Mouse (Mus musculus) lung, embryonic 16.5 days (tissue): ENCODE data around the gene Fos. TPM values are rescaled to one million over a fixed set of nuclear protein-coding genes. Genes with fewer than 3 reads are reported as not detected.

ENCODE experiments used
- ATAC-seq: fragments of 200-750 bp; cut with Nextera tagmentation; 2 replicates; pipeline ENCODE4 v1.8.0; 2017; ENCODE audit warnings: low read depth, mild to moderate bottlenecking, moderate library complexity
- H3K27ac ChIP-seq: fragments of 300-500 bp; sonication (generic); 2 replicates; pipeline ENCODE4 v1.5.1; 2014; ENCODE audit warnings: mild to moderate bottlenecking, control low read depth, low read length
- H3K27me3 ChIP-seq: fragments of 300-500 bp; sonication (generic); 2 replicates; pipeline ENCODE4 v1.6.1; 2014; ENCODE audit warnings: low read depth, low read length, mixed read lengths; ENCODE audit not compliant: control insufficient read depth, insufficient read depth
- H3K36me3 ChIP-seq: fragments of 300-500 bp; sonication (generic); 2 replicates; pipeline ENCODE4 v1.6.1; 2014; ENCODE audit warnings: low read length; ENCODE audit not compliant: control insufficient read depth, insufficient read depth
- H3K4me1 ChIP-seq: fragments of 300-500 bp; sonication (generic); replicated peaks from 2 replicates; pipeline ENCODE4 v1.6.1; 2014; ENCODE audit warnings: low read length, mixed read lengths; ENCODE audit not compliant: control insufficient read depth, insufficient read depth
- H3K4me2 ChIP-seq: fragments of 300-500 bp; sonication (generic); 2 replicates; pipeline ENCODE4 v1.6.1; 2014; ENCODE audit warnings: low read depth, low read length, control low read depth
- H3K4me3 ChIP-seq: fragments of 300-500 bp; sonication (generic); 2 replicates; pipeline ENCODE4 v1.5.1; 2014; ENCODE audit warnings: mild to moderate bottlenecking, low read length, control low read depth
- H3K9ac ChIP-seq: fragments of 300-500 bp; sonication (generic); 2 replicates; pipeline ENCODE4 v1.6.1; 2014; ENCODE audit warnings: low read length, control low read depth
- H3K9me3 ChIP-seq: fragments of 300-500 bp; sonication (generic); 2 replicates; pipeline ENCODE4 v1.6.1; 2016; ENCODE audit warnings: low read length; ENCODE audit not compliant: control insufficient read depth
- WGBS: fragments of 180-500 bp; shearing (Covaris S2); extraction: QIAGEN DNeasy Blood & Tissue Kit; methylation state at CpG from one replicate; pipeline ENCODE4 v1.1.7; 2014; 5-methylcytosine and 5-hydroxymethylcytosine counted together
- polyA plus RNA-seq: library from polyadenylated mRNA; unstranded; fragments of >200 nt; fragmentation: Nextera tagmentation; extraction: Ambion mirVana; gene quantifications from 2 replicates; pipeline ENCODE4 v1.2.1, GENCODE M21; 2015

Gene Fos
- polyA plus RNA-seq, 1 experiment from 2014 or later, result 6.8 TPM

- H3K27me3 ChIP-seq, result peaks cover 18% of the 10 kb centered on the region
- H3K4me3 ChIP-seq, result no peak overlapping the region
- WGBS, result 20% methylated on average over 3 of the region's 3 CpGs
- no peak overlapping the region for H3K9ac ChIP-seq
- H3K27ac ChIP-seq, result no peak overlapping the region
- no peaks in the 10 kb centered on the region for H3K36me3 ChIP-seq
- no peak overlapping the region for H3K4me2 ChIP-seq
- H3K9me3 ChIP-seq, result no peaks in the 10 kb centered on the region
- peaks cover 11% of the 10 kb centered on the region for H3K4me1 ChIP-seq
- no peak for ATAC-seq
These were observed 5.5 kb downstream of the Fos start for GRCm38 (mm10) chr12:85479190-85479589.

- Histone ChIP-seq H3K36me3 (no peaks in the 10 kb centered on the region), H3K4me1 (peaks cover 15% of the 10 kb centered on the region), H3K27me3 (no peaks in the 10 kb centered on the region), H3K9ac (no peak overlapping the region), H3K4me3 (no peak overlapping the region), H3K4me2 (no peak overlapping the region), H3K27ac (no peak overlapping the region), H3K9me3 (no peaks in the 10 kb centered on the region)
- WGBS, result 40% methylated on average over 4 of the region's 4 CpGs
- ATAC-seq, result no peak
These were observed 9.5 kb downstream of the Fos start for GRCm38 (mm10) chr12:85483155-85483554.

GRCm38 (mm10) chr12:85484655-85485054, 11.0 kb downstream of the Fos start:
- H3K27ac ChIP-seq, result no peak overlapping the region
- no peaks in the 10 kb centered on the region for H3K36me3 ChIP-seq
- 38% methylated on average over 2 of the region's 2 CpGs for WGBS

GRCm38 (mm10) chr12:85485890-85486765, 12.4 kb downstream of the Fos start:
- Histone ChIP-seq H3K4me1 (peaks cover 15% of the 10 kb centered on the region), H3K9ac (peak overlapping the region; percentile 72), H3K4me3 (peak overlapping the region; percentile 76), H3K36me3 (no peaks in the 10 kb centered on the region), H3K9me3 (no peaks in the 10 kb centered on the region), H3K4me2 (peak overlapping the region; percentile 87), H3K27ac (peak overlapping the region; percentile 58), H3K27me3 (no peaks in the 10 kb centered on the region)
- 0% methylated on average over 52 of the region's 52 CpGs for WGBS
- ATAC-seq, result peak; percentile 97

More at GRCm38 (mm10) chr12:85484655-85485054, 11.0 kb downstream of the Fos start:
- Histone ChIP-seq H3K9ac (no peak overlapping the region), H3K4me3 (no peak overlapping the region), H3K9me3 (no peaks in the 10 kb centered on the region), H3K27me3 (no peaks in the 10 kb centered on the region), H3K4me1 (peaks cover 15% of the 10 kb centered on the region), H3K4me2 (no peak overlapping the region)
- ATAC-seq, result no peak

GRCm38 (mm10) chr12:85486766-85487069, 13.0 kb downstream of the Fos start:
- Histone ChIP-seq H3K4me2 (peak overlapping the region; percentile 87), H3K36me3 (no peaks in the 10 kb centered on the region), H3K9ac (peak overlapping the region; percentile 71), H3K4me1 (peaks cover 15% of the 10 kb centered on the region), H3K27ac (no peak overlapping the region), H3K9me3 (no peaks in the 10 kb centered on the region), H3K4me3 (peak overlapping the region; percentile 76), H3K27me3 (no peaks in the 10 kb centered on the region)
- WGBS, result under 1% methylated on average over 20 of the region's 20 CpGs
- no peak for ATAC-seq

GRCm38 (mm10) chr12:85487545-85488141, 14.0 kb downstream of the Fos start:
- Histone ChIP-seq H3K9me3 (no peaks in the 10 kb centered on the region), H3K27me3 (no peaks in the 10 kb centered on the region), H3K36me3 (no peaks in the 10 kb centered on the region), H3K4me3 (peak overlapping the region; percentile 76), H3K4me2 (peak overlapping the region; percentile 87), H3K27ac (no peak overlapping the region), H3K4me1 (peaks cover 15% of the 10 kb centered on the region), H3K9ac (peak overlapping the region; percentile 71; the same call in 1 of the 2 replicates)
- ATAC-seq, result no peak; the same call in 1 of the 2 replicates
- 1% methylated on average over 12 of the region's 12 CpGs for WGBS

GRCm38 (mm10) chr12:85489232-85489886, 15.7 kb downstream of the Fos start:
- Histone ChIP-seq H3K4me3 (no peak overlapping the region), H3K4me2 (no peak overlapping the region), H3K27me3 (no peaks in the 10 kb centered on the region), H3K9me3 (no peaks in the 10 kb centered on the region), H3K27ac (no peak overlapping the region), H3K9ac (no peak overlapping the region), H3K4me1 (peaks cover 15% of the 10 kb centered on the region), H3K36me3 (no peaks in the 10 kb centered on the region)
- WGBS, result 61% methylated on average over 7 of the region's 7 CpGs
- ATAC-seq, result no peak

GRCm38 (mm10) chr12:85490096-85490820, 16.6 kb downstream of the Fos start:
- no peaks in the 10 kb centered on the region for H3K36me3 ChIP-seq
- H3K27ac ChIP-seq, result no peak overlapping the region
- ATAC-seq, result no peak
- H3K4me2 ChIP-seq, result no peak overlapping the region
- WGBS, result 67% methylated on average over 10 of the region's 10 CpGs
- H3K9ac ChIP-seq, result no peak overlapping the region
- no peaks in the 10 kb centered on the region for H3K27me3 ChIP-seq
- no peaks in the 10 kb centered on the region for H3K9me3 ChIP-seq
- no peak overlapping the region for H3K4me3 ChIP-seq
- peaks cover 14% of the 10 kb centered on the region for H3K4me1 ChIP-seq

GRCm38 (mm10) chr12:85490991-85491390, 17.3 kb downstream of the Fos start:
- H3K27me3 ChIP-seq, result no peaks in the 10 kb centered on the region
- no peaks in the 10 kb centered on the region for H3K36me3 ChIP-seq
- H3K27ac ChIP-seq, result no peak overlapping the region
- peaks cover 10% of the 10 kb centered on the region for H3K4me1 ChIP-seq
- H3K4me2 ChIP-seq, result no peak overlapping the region
- H3K9ac ChIP-seq, result no peak overlapping the region
- no peak overlapping the region for H3K4me3 ChIP-seq
- 70% methylated on average over 1 of the region's 1 CpGs for WGBS
- no peak for ATAC-seq
- no peaks in the 10 kb centered on the region for H3K9me3 ChIP-seq
